Mouse (Mus musculus) cerebellum, adult 11-12 months (tissue): ENCODE results near the gene Tmem144.

Source experiments
- DNase-seq: peaks from one replicate; pipeline ENCODE4 v3.0.0; 2022

The Tmem144 gene

GRCm38 (mm10) chr3:79852654-79853166 is at the start of gene Tmem144:
Tmem144 (minus strand) TSS chr3:79852773.
- DNase-seq = no peak

GRCm38 (mm10) chr3:79901734-79902133 is 49.2 kb upstream of the Tmem144 start:
- DNase-seq = no peak

- no peak for DNase-seq
Measured at GRCm38 (mm10) chr3:79901321-79901720, 48.7 kb upstream of the Tmem144 start.

GRCm38 (mm10) chr3:79900502-79900901 is 47.9 kb upstream of the Tmem144 start:
- no peak for DNase-seq

- DNase-seq = no peak
Measured at GRCm38 (mm10) chr3:79899906-79900305, 47.3 kb upstream of the Tmem144 start.

- DNase-seq = no peak
Measured at GRCm38 (mm10) chr3:79898514-79898913, 45.9 kb upstream of the Tmem144 start.

- no peak for DNase-seq
Measured at GRCm38 (mm10) chr3:79897534-79898370, 45.2 kb upstream of the Tmem144 start.

GRCm38 (mm10) chr3:79887966-79888365 is 35.4 kb upstream of the Tmem144 start:
- no peak for DNase-seq

- DNase-seq = no peak
Measured at GRCm38 (mm10) chr3:79887161-79887855, 34.7 kb upstream of the Tmem144 start.

GRCm38 (mm10) chr3:79886357-79887091 is 34.0 kb upstream of the Tmem144 start:
- DNase-seq = no peak

- DNase-seq = no peak
Measured at GRCm38 (mm10) chr3:79885686-79886356, 33.2 kb upstream of the Tmem144 start.

GRCm38 (mm10) chr3:79884761-79885189 is 32.2 kb upstream of the Tmem144 start:
- no peak for DNase-seq

GRCm38 (mm10) chr3:79884305-79884704 is 31.7 kb upstream of the Tmem144 start, which contains the start of gene Fam198b:
Fam198b (plus strand) TSS chr3:79884533.
- no peak for DNase-seq

- peak; percentile 17 for DNase-seq
Measured at GRCm38 (mm10) chr3:79883092-79883491, 30.5 kb upstream of the Tmem144 start.

GRCm38 (mm10) chr3:79881645-79882044 is 29.1 kb upstream of the Tmem144 start:
- DNase-seq = no peak

- no peak for DNase-seq
Measured at GRCm38 (mm10) chr3:79879246-79879645, 26.7 kb upstream of the Tmem144 start.

- DNase-seq = no peak
Measured at GRCm38 (mm10) chr3:79878350-79878749, 25.8 kb upstream of the Tmem144 start.

GRCm38 (mm10) chr3:79875471-79875870 is 22.9 kb upstream of the Tmem144 start:
- DNase-seq = no peak

GRCm38 (mm10) chr3:79867121-79867709 is 14.6 kb upstream of the Tmem144 start:
- no peak for DNase-seq

GRCm38 (mm10) chr3:79866526-79866925 is 14.0 kb upstream of the Tmem144 start:
- no peak for DNase-seq

- no peak for DNase-seq
Measured at GRCm38 (mm10) chr3:79866089-79866488, 13.5 kb upstream of the Tmem144 start.

GRCm38 (mm10) chr3:79864824-79865223 is 12.3 kb upstream of the Tmem144 start:
- DNase-seq = no peak
